Mouse (Mus musculus): ENCODE results near the gene Hba-a1. TPM values are rescaled to one million over a fixed set of nuclear protein-coding genes. Genes with fewer than 3 reads are reported as not detected.
A peak's percentile ranks its signal among the peaks of the same experiment; 100 is the strongest.
"Not testable (repeated sequence)": the region's sequence is repeated elsewhere in the genome, so short reads cannot be mapped to it uniquely, and the experiment has no call there.

Gene Hba-a1
- total and polyA plus RNA-seq, 2 experiments from 2014 or later = 497 to 930 TPM

GRCm38 (mm10) chr11:32297866-32298531, 14.7 kb downstream of the Hba-a1 start:
- Histone ChIP-seq H3K36me3 (ENCODE audit: insufficient read depth, low read length) (no peaks in the 10 kb centered on the region), H3K9me3 (ENCODE audit: low read length) (no peaks in the 10 kb centered on the region), H3K9ac (replicated peaks; ENCODE audit: low read length, poor library complexity, severe bottlenecking) (no peak overlapping the region), H3K4me3 (ENCODE audit: low read depth, low read length) (no peak overlapping the region), H3K4me2 (ENCODE audit: low read depth, low read length, poor library complexity, severe bottlenecking) (no peak overlapping the region), H3K27me3 (ENCODE audit: insufficient read depth, low read length) (no peaks in the 10 kb centered on the region), H3K4me1 (ENCODE audit: insufficient read depth, low read length) (no peaks in the 10 kb centered on the region), H3K27ac (ENCODE audit: low read depth, low read length) (no peak overlapping the region)
- WGBS = 91% methylated on average over 1 of the region's 1 CpGs
- DNase-seq (ENCODE audit: low spot score) (no peak), ATAC-seq (ENCODE audit: low FRiP score) (no peak)
- TF ChIP-seq CTCF (IDR thresholded peaks at IDR 0.05) = no peak

GRCm38 (mm10) chr11:32298532-32298918, 15.2 kb downstream of the Hba-a1 start:
- Histone ChIP-seq H3K9me3 (ENCODE audit: low read length) (no peaks in the 10 kb centered on the region), H3K27me3 (ENCODE audit: insufficient read depth, low read length) (no peaks in the 10 kb centered on the region), H3K36me3 (ENCODE audit: insufficient read depth, low read length) (no peaks in the 10 kb centered on the region), H3K9ac (replicated peaks; ENCODE audit: low read length, poor library complexity, severe bottlenecking) (no peak overlapping the region), H3K4me1 (ENCODE audit: insufficient read depth, low read length) (no peaks in the 10 kb centered on the region), H3K27ac (ENCODE audit: low read depth, low read length) (no peak overlapping the region), H3K4me2 (ENCODE audit: low read depth, low read length, poor library complexity, severe bottlenecking) (no peak overlapping the region), H3K4me3 (ENCODE audit: low read depth, low read length) (no peak overlapping the region)
- 97% methylated on average over 2 of the region's 2 CpGs for WGBS
- TF ChIP-seq CTCF (IDR thresholded peaks at IDR 0.05) = no peak
- DNase-seq (ENCODE audit: low spot score) = no peak
- no peak for ATAC-seq (ENCODE audit: low FRiP score)

- H3K4me2 ChIP-seq (ENCODE audit: low read depth, low read length, poor library complexity, severe bottlenecking) = peak within 1 kb of the TSS; percentile 42; the same call in 1 of the 2 replicates
- 11% methylated on average over 16 of the region's 16 CpGs for WGBS
- peak; percentile 90 for TF ChIP-seq CTCF (IDR thresholded peaks at IDR 0.05)
- peak within 1 kb of the TSS; percentile 22 for H3K4me3 ChIP-seq (ENCODE audit: low read depth, low read length)
- H3K9me3 ChIP-seq (ENCODE audit: low read length); H3K27me3 ChIP-seq (ENCODE audit: insufficient read depth, low read length); H3K36me3 ChIP-seq (ENCODE audit: insufficient read depth, low read length); H3K4me1 ChIP-seq (ENCODE audit: insufficient read depth, low read length); H3K9ac ChIP-seq (replicated peaks; ENCODE audit: low read length, poor library complexity, severe bottlenecking); H3K27ac ChIP-seq (ENCODE audit: low read depth, low read length): not testable (repeated sequence)
- ATAC-seq (ENCODE audit: low FRiP score) = peak; percentile 61; the same call in 1 of the 2 replicates
- DNase-seq (ENCODE audit: low spot score) = peak; percentile 46
These were observed 16.6 kb downstream of the Hba-a1 start, which contains the start of gene Hbq1a for GRCm38 (mm10) chr11:32299865-32300264. Gene Hbq1a (plus strand): TSS chr11:32300069.

- Histone ChIP-seq H3K4me1 (ENCODE audit: insufficient read depth, low read length) (no peaks in the 10 kb centered on the region), H3K27ac (ENCODE audit: low read depth, low read length) (no peak overlapping the region), H3K36me3 (ENCODE audit: insufficient read depth, low read length) (no peaks in the 10 kb centered on the region), H3K9me3 (ENCODE audit: low read length) (no peaks in the 10 kb centered on the region), H3K4me3 (ENCODE audit: low read depth, low read length) (peak overlapping the region; percentile 22), H3K4me2 (ENCODE audit: low read depth, low read length, poor library complexity, severe bottlenecking) (peak overlapping the region; percentile 42; the same call in 1 of the 2 replicates), H3K9ac (replicated peaks; ENCODE audit: low read length, poor library complexity, severe bottlenecking) (no peak overlapping the region), H3K27me3 (ENCODE audit: insufficient read depth, low read length) (no peaks in the 10 kb centered on the region)
- peak; percentile 12; the same call in 1 of the 2 replicates for ATAC-seq (ENCODE audit: low FRiP score)
- DNase-seq (ENCODE audit: low spot score) = peak; percentile 27
- 55% methylated on average over 14 of the region's 17 CpGs for WGBS
- TF ChIP-seq CTCF (IDR thresholded peaks at IDR 0.05) = no peak
These were observed 17.3 kb downstream of the Hba-a1 start for GRCm38 (mm10) chr11:32300279-32301267.

GRCm38 (mm10) chr11:32301506-32301905, 18.2 kb downstream of the Hba-a1 start:
- Histone ChIP-seq H3K4me1 (ENCODE audit: insufficient read depth, low read length) (no peaks in the 10 kb centered on the region), H3K27ac (ENCODE audit: low read depth, low read length) (no peak overlapping the region), H3K36me3 (ENCODE audit: insufficient read depth, low read length) (no peaks in the 10 kb centered on the region), H3K4me2 (ENCODE audit: low read depth, low read length, poor library complexity, severe bottlenecking) (no peak overlapping the region), H3K9me3 (ENCODE audit: low read length) (no peaks in the 10 kb centered on the region), H3K4me3 (ENCODE audit: low read depth, low read length) (no peak overlapping the region), H3K27me3 (ENCODE audit: insufficient read depth, low read length) (no peaks in the 10 kb centered on the region), H3K9ac (replicated peaks; ENCODE audit: low read length, poor library complexity, severe bottlenecking) (no peak overlapping the region)
- 74% methylated on average over 1 of the region's 1 CpGs for WGBS
- DNase-seq (ENCODE audit: low spot score) = no peak
- ATAC-seq (ENCODE audit: low FRiP score) = no peak
- no peak for TF ChIP-seq CTCF (IDR thresholded peaks at IDR 0.05)

Measured in midbrain, postnatal 0 days (tissue).